Mouse (Mus musculus) liver, postnatal 0 days (tissue): Measurements from ENCODE around the gene Chrna5. TPM values are rescaled to one million over a fixed set of nuclear protein-coding genes. Genes with fewer than 3 reads are reported as not detected.

Experiments used
- ATAC-seq: fragments of 200-750 bp; cut with Nextera tagmentation; 2 replicates; pipeline ENCODE4 v1.8.0; 2017; ENCODE audit warnings: mild to moderate bottlenecking, moderate library complexity
- DNase-seq: peaks from one replicate; pipeline ENCODE4 v3.0.0-alpha.2; 2016
- H3K27ac ChIP-seq: fragments of 300-500 bp; sonication (generic); 2 replicates; pipeline ENCODE4 v1.5.1; 2014; ENCODE audit warnings: antibody characterized with exemption, moderate library complexity, mild to moderate bottlenecking, low read depth
- H3K27me3 ChIP-seq: fragments of 300-500 bp; sonication (generic); 2 replicates; pipeline ENCODE4 v1.6.1; 2014; ENCODE audit warnings: low read length, control low read depth, mixed read lengths; ENCODE audit not compliant: insufficient read depth
- H3K36me3 ChIP-seq: fragments of 300-500 bp; sonication (generic); replicated peaks from 2 replicates; pipeline ENCODE4 v1.6.1; 2014; ENCODE audit warnings: mild to moderate bottlenecking, control low read depth, low read length, moderate library complexity, mixed read lengths; ENCODE audit not compliant: insufficient read depth
- H3K4me1 ChIP-seq: fragments of 300-500 bp; sonication (generic); 2 replicates; pipeline ENCODE4 v1.6.1; 2014; ENCODE audit warnings: antibody characterized with exemption, mild to moderate bottlenecking, control low read depth; ENCODE audit not compliant: insufficient read depth
- H3K4me2 ChIP-seq: fragments of 300-500 bp; sonication (generic); 2 replicates; pipeline ENCODE4 v1.6.1; 2014; ENCODE audit warnings: low read depth, mild to moderate bottlenecking, low read length, moderate library complexity, mixed read lengths
- H3K4me3 ChIP-seq: fragments of 300-500 bp; sonication (generic); 2 replicates; pipeline ENCODE4 v1.5.1; 2014; ENCODE audit warnings: low read depth, low read length
- H3K9ac ChIP-seq: fragments of 300-500 bp; sonication (generic); replicated peaks from 2 replicates; pipeline ENCODE4 v1.6.1; 2014; ENCODE audit warnings: mild to moderate bottlenecking, moderate library complexity
- H3K9me3 ChIP-seq: fragments of 300-500 bp; sonication (generic); 2 replicates; pipeline ENCODE4 v1.6.1; 2016; ENCODE audit warnings: mild to moderate bottlenecking, control low read depth, low read length, mixed read lengths
- CTCF ChIP-seq: sonication (generic); IDR thresholded peaks from 2 replicates; pipeline ENCODE4 v1.5.1; 2016; ENCODE audit warnings: antibody characterized with exemption, low read depth
- EP300 ChIP-seq: IDR thresholded peaks from 2 replicates; pipeline ENCODE4 v1.6.1; 2016; ENCODE audit warnings: antibody characterized with exemption, low read depth, mild to moderate bottlenecking
- whole genome bisulfite sequencing: fragments of 180-500 bp; shearing (Covaris S2); extraction: QIAGEN DNeasy Blood & Tissue Kit; methylation state at CpG from one replicate; pipeline ENCODE4 v1.1.7; 2014; ENCODE audit not compliant: insufficient replicate concordance; 5-methylcytosine and 5-hydroxymethylcytosine counted together
- polyA plus RNA-seq: library from polyadenylated mRNA; unstranded; fragments of >200 nt; fragmentation: Nextera tagmentation; extraction: Ambion mirVana; gene quantifications from 2 replicates; pipeline ENCODE4 v1.2.1, GENCODE M21; 2015

Chrna5 gene
- polyA plus RNA-seq, 1 experiment from 2014 or later = not detected

GRCm38 (mm10) chr9:55031435-55032167 lies 50.9 kb downstream of the Chrna5 start:
- no peak for ATAC-seq
- Histone ChIP-seq H3K4me2 (no peak overlapping the region), H3K36me3 (no peaks in the 10 kb centered on the region), H3K27me3 (peaks cover 10% of the 10 kb centered on the region), H3K4me1 (no peaks in the 10 kb centered on the region), H3K4me3 (no peak overlapping the region), H3K27ac (no peak overlapping the region), H3K9ac (no peak overlapping the region), H3K9me3 (no peaks in the 10 kb centered on the region)
- no peak for DNase-seq
- TF ChIP-seq EP300 (no peak), CTCF (no peak)
- 61% methylated on average over 6 of the region's 6 CpGs for WGBS

GRCm38 (mm10) chr9:55038948-55039347 lies 58.3 kb downstream of the Chrna5 start:
- H3K9me3 ChIP-seq = no peaks in the 10 kb centered on the region
- no peak overlapping the region for H3K4me3 ChIP-seq
- H3K4me1 ChIP-seq = no peaks in the 10 kb centered on the region
- H3K27me3 ChIP-seq = no peaks in the 10 kb centered on the region
- no peak overlapping the region for H3K4me2 ChIP-seq
- TF ChIP-seq CTCF (no peak), EP300 (no peak)
- WGBS = 70% methylated on average over 8 of the region's 8 CpGs
- no peak overlapping the region for H3K9ac ChIP-seq
- H3K27ac ChIP-seq = no peak overlapping the region
- DNase-seq = no peak
- no peak for ATAC-seq
- H3K36me3 ChIP-seq = no peaks in the 10 kb centered on the region

GRCm38 (mm10) chr9:55039983-55040382 lies 59.3 kb downstream of the Chrna5 start:
- 70% methylated on average over 5 of the region's 5 CpGs for WGBS

GRCm38 (mm10) chr9:55041389-55041788 lies 60.7 kb downstream of the Chrna5 start:
- H3K9me3 ChIP-seq = no peaks in the 10 kb centered on the region
- no peak overlapping the region for H3K9ac ChIP-seq
- no peaks in the 10 kb centered on the region for H3K27me3 ChIP-seq
- no peak overlapping the region for H3K4me3 ChIP-seq
- no peak overlapping the region for H3K4me2 ChIP-seq
- TF ChIP-seq CTCF = no peak
- TF ChIP-seq EP300 = no peak
- H3K36me3 ChIP-seq = no peaks in the 10 kb centered on the region
- DNase-seq (no peak), ATAC-seq (no peak)
- H3K27ac ChIP-seq = no peak overlapping the region
- 80% methylated on average over 2 of the region's 2 CpGs for WGBS
- H3K4me1 ChIP-seq = no peaks in the 10 kb centered on the region

More at GRCm38 (mm10) chr9:55039983-55040382, 59.3 kb downstream of the Chrna5 start:
- Histone ChIP-seq H3K27me3 (no peaks in the 10 kb centered on the region), H3K27ac (no peak overlapping the region), H3K4me3 (no peak overlapping the region), H3K9ac (no peak overlapping the region), H3K9me3 (no peaks in the 10 kb centered on the region), H3K4me2 (no peak overlapping the region), H3K36me3 (no peaks in the 10 kb centered on the region), H3K4me1 (no peaks in the 10 kb centered on the region)
- TF ChIP-seq CTCF = no peak
- TF ChIP-seq EP300 = no peak
- DNase-seq (no peak), ATAC-seq (no peak)

- TF ChIP-seq CTCF = no peak
- no peak overlapping the region for H3K4me2 ChIP-seq
- WGBS = 38% methylated on average over 8 of the region's 8 CpGs
- DNase-seq = no peak
- no peaks in the 10 kb centered on the region for H3K36me3 ChIP-seq
- H3K9me3 ChIP-seq = no peaks in the 10 kb centered on the region
- ATAC-seq = no peak
- no peak overlapping the region for H3K27ac ChIP-seq
- no peak overlapping the region for H3K9ac ChIP-seq
- no peak overlapping the region for H3K4me3 ChIP-seq
- H3K4me1 ChIP-seq = peaks cover 3% of the 10 kb centered on the region; the same call in 1 of the 2 replicates
- H3K27me3 ChIP-seq = peaks cover 8% of the 10 kb centered on the region
Measured at GRCm38 (mm10) chr9:55043688-55044087, 63.0 kb downstream of the Chrna5 start.

- DNase-seq (no peak), ATAC-seq (no peak)
- H3K36me3 ChIP-seq = no peaks in the 10 kb centered on the region
- WGBS = 62% methylated on average over 2 of the region's 2 CpGs
- no peak for TF ChIP-seq CTCF
- no peak overlapping the region for H3K4me3 ChIP-seq
- H3K27ac ChIP-seq = no peak overlapping the region
- H3K4me1 ChIP-seq = peaks cover 3% of the 10 kb centered on the region; the same call in 1 of the 2 replicates
- no peaks in the 10 kb centered on the region for H3K9me3 ChIP-seq
- H3K9ac ChIP-seq = no peak overlapping the region
- H3K27me3 ChIP-seq = peaks cover 8% of the 10 kb centered on the region
- no peak overlapping the region for H3K4me2 ChIP-seq
Measured at GRCm38 (mm10) chr9:55045001-55045400, 64.3 kb downstream of the Chrna5 start.
